Mouse (Mus musculus): ENCODE results near the gene Rhbdf1. TPM values are rescaled to one million over a fixed set of nuclear protein-coding genes. Genes with fewer than 3 reads are reported as not detected.
A peak's percentile ranks its signal among the peaks of the same experiment; 100 is the strongest.

The Rhbdf1 gene
- 59.3 and 63.4 TPM in 2 replicates for polyA plus RNA-seq (2015; fragmentation: Nextera tagmentation; extraction: Ambion mirVana)

DNA sequence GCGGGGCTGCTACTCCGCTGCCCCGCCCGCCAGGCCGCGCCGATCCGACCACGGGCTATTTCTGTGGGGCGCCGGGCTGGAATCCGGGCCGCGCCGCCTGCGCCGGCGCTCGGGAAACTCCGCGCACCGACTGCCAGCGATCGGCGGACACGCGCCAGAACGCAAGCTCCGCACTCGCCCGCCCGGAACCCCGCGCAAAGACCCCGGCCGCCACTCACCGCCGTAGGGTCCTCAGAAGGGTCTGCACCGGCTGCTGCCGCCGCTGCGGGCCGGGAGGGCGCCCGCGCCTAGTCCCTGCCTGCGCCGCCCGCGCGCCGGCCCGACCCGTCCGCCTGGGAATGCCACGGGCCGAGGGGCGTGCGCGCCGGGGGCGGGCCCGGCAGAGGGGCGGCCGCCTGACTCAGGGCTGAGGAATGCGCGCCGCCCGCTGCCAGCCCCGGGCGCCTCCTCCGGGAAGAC, at the start of gene Rhbdf1:
Rhbdf1 (minus strand) TSS at position 350 of the 459 bp plus-strand sequence.
- Histone ChIP-seq H3K4me2 (replicated peaks) (peak within 1 kb of the TSS; percentile 92), H3K9ac (peak within 1 kb of the TSS; percentile 98), H3K9me3 (no peaks in the 10 kb centered on the region), H3K4me3 (peak within 1 kb of the TSS; percentile 92), H3K36me3 (0 out of 2 replicates have a peak, but pooled peaks cover 5% of the 10 kb centered on the region), H3K27ac (peak within 1 kb of the TSS; percentile 92), H3K4me1 (peaks cover 83% of the 10 kb centered on the region), H3K27me3 (no peaks in the 10 kb centered on the region)
- peak; percentile 30; the same call in 1 of the 2 replicates for ATAC-seq (ENCODE audit: low FRiP score, low read depth)
- under 1% methylated on average over 39 of the region's 72 CpGs for WGBS

DNA sequence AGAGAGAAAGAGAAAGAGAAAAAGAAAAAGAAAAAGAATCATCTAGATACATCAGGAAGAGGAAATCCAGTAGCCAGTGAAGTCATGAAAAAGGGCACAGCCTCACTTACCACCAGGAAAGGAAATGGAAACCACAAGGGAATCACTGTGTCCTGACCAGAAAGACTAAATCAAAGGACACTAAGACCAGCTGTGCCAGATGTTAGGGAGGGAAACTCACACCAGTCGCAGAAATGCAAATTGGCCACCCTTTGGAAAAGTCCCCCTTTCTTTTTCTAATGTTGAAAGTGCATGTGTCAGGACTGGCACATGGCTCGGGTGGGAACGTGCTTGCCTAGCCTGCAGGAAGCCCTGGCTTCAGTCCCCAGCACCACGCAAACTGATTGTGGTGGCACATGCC, 49.1 kb upstream of the Rhbdf1 start:
- H3K27me3 ChIP-seq, result peaks cover 4% of the 10 kb centered on the region
- no peak overlapping the region for H3K9ac ChIP-seq
- no peak overlapping the region for H3K4me3 ChIP-seq
- H3K9me3 ChIP-seq, result no peaks in the 10 kb centered on the region
- no peak for ATAC-seq (ENCODE audit: low FRiP score, low read depth)
- H3K4me1 ChIP-seq, result peaks cover 10% of the 10 kb centered on the region
- H3K4me2 ChIP-seq (replicated peaks), result no peak overlapping the region
- H3K36me3 ChIP-seq, result no peaks in the 10 kb centered on the region
- H3K27ac ChIP-seq, result no peak overlapping the region
- 41% methylated on average over 4 of the region's 4 CpGs for WGBS

DNA sequence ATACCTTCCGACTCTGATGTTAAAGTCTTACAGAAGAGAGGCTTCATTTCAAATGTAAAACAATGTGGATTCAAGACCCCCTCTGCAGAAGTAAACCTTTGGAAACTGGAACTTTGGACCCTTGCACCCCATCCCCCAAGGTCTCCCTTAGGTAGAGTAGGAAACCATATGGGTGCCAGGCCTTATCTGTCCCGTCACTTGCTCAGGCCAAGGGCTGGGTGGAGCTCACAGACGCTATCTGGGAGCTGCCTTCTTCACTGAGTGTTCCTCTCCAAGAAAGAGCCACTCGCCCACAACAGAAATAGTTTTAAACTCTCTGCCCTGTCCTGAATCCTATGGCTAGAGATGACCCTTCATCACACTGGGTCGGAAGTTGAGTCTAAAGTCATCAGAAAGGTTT, 46.9 kb upstream of the Rhbdf1 start:
- Histone ChIP-seq H3K4me3 (no peak overlapping the region), H3K27me3 (no peaks in the 10 kb centered on the region), H3K9ac (no peak overlapping the region), H3K27ac (no peak overlapping the region), H3K36me3 (no peaks in the 10 kb centered on the region), H3K9me3 (no peaks in the 10 kb centered on the region), H3K4me2 (replicated peaks) (no peak overlapping the region), H3K4me1 (peaks cover 16% of the 10 kb centered on the region)
- no peak for ATAC-seq (ENCODE audit: low FRiP score, low read depth)
- 87% methylated on average over 5 of the region's 5 CpGs for WGBS

GRCm38 (mm10) chr11:32267964-32268363, 45.9 kb upstream of the Rhbdf1 start:
- no peaks in the 10 kb centered on the region for H3K27me3 ChIP-seq
- H3K9ac ChIP-seq, result peak overlapping the region; percentile 91
- peak overlapping the region; percentile 75 for H3K4me3 ChIP-seq
- peak overlapping the region; percentile 91 for H3K27ac ChIP-seq
- peaks cover 16% of the 10 kb centered on the region for H3K4me1 ChIP-seq
- peak overlapping the region; percentile 66 for H3K4me2 ChIP-seq (replicated peaks)
- peak; percentile 1; the same call in 1 of the 2 replicates for ATAC-seq (ENCODE audit: low FRiP score, low read depth)
- H3K9me3 ChIP-seq, result no peaks in the 10 kb centered on the region
- no peaks in the 10 kb centered on the region for H3K36me3 ChIP-seq
- WGBS, result 24% methylated on average over 5 of the region's 5 CpGs

GRCm38 (mm10) chr11:32267188-32267884, 45.2 kb upstream of the Rhbdf1 start, which contains the start of gene Nprl3:
Gene Nprl3, minus strand, starts transcription at chr11:32267707.
- WGBS, result under 1% methylated on average over 54 of the region's 54 CpGs
- no peaks in the 10 kb centered on the region for H3K9me3 ChIP-seq
- peak within 1 kb of the TSS; percentile 91 for H3K9ac ChIP-seq
- H3K36me3 ChIP-seq, result peaks cover 4% of the 10 kb centered on the region; the same call in 1 of the 2 replicates
- peaks cover 16% of the 10 kb centered on the region for H3K4me1 ChIP-seq
- peak; percentile 98 for ATAC-seq (ENCODE audit: low FRiP score, low read depth)
- H3K4me2 ChIP-seq (replicated peaks), result peak within 1 kb of the TSS; percentile 66
- H3K4me3 ChIP-seq, result peak within 1 kb of the TSS; percentile 75
- no peaks in the 10 kb centered on the region for H3K27me3 ChIP-seq
- peak within 1 kb of the TSS; percentile 91 for H3K27ac ChIP-seq

DNA sequence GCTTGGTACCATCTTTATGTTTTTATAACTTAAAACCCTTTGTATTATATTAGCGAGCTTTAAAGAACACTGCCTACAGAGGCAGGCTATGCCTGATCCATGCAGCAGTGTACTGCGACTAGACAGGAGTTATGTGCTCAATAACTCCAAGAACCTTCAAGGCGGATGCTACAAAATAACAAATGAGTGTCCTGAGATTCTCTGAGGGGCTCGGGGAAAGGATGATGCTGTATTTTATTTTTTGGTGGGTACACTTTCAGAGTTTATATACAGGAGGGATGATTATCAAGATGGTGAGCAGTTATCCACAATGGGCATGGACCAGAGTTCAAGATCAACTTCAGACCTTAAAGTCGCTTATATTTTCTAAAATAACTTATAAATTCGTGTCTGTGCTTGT, 44.7 kb upstream of the Rhbdf1 start:
- Histone ChIP-seq H3K9ac (peak overlapping the region; percentile 91), H3K4me3 (peak overlapping the region; percentile 75), H3K9me3 (no peaks in the 10 kb centered on the region), H3K4me2 (replicated peaks) (peak overlapping the region; percentile 66), H3K36me3 (peaks cover 8% of the 10 kb centered on the region; the same call in 1 of the 2 replicates), H3K27me3 (no peaks in the 10 kb centered on the region), H3K27ac (peak overlapping the region; percentile 91), H3K4me1 (peaks cover 16% of the 10 kb centered on the region)
- no peak for ATAC-seq (ENCODE audit: low FRiP score, low read depth)
- 27% methylated on average over 6 of the region's 6 CpGs for WGBS

GRCm38 (mm10) chr11:32266194-32266593, 44.1 kb upstream of the Rhbdf1 start:
- Histone ChIP-seq H3K9ac (0 out of 2 replicates have a peak overlapping the region, but pooled peaks have one; percentile 1), H3K4me1 (peaks cover 16% of the 10 kb centered on the region), H3K4me3 (no peak overlapping the region), H3K27me3 (no peaks in the 10 kb centered on the region), H3K27ac (peak overlapping the region; percentile 40; the same call in 1 of the 2 replicates), H3K4me2 (replicated peaks) (peak overlapping the region; percentile 9; the same call in 1 of the 2 replicates), H3K9me3 (no peaks in the 10 kb centered on the region), H3K36me3 (peaks cover 12% of the 10 kb centered on the region; the same call in 1 of the 2 replicates)
- WGBS, result 88% methylated on average over 6 of the region's 6 CpGs
- ATAC-seq (ENCODE audit: low FRiP score, low read depth), result no peak

DNA sequence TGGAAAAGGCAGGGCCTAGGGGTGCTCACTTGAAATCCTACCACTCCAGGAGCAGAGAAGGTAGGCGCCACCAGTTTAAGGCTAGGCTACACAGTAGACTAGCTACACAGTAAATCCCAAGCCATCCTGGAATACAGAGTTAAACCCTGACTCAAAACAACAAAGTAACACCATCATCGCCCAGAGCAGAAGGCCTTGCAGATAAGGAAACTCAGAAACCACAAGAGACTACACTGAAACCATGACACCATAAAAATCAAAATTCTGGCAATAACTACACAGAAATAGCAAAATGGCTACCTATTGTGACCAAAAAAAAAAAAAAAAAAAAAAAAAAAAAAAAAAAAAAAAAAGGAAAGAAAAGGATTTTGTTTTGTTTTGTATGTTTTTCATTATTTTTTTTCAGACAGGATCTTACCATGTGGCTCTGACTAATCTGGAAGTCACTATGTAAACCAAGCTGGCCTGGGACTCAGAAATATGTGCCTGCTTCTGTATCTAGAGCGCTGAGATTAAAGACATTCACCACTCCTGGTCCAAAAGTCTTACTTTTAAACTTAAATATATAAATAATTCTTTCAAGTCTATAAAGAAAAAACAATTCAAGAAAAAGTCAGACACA, 43.1 kb upstream of the Rhbdf1 start:
- no peak for ATAC-seq (ENCODE audit: low FRiP score, low read depth)
- WGBS, result 84% methylated on average over 3 of the region's 3 CpGs
- no peak overlapping the region for H3K4me3 ChIP-seq
- peaks cover 16% of the 10 kb centered on the region for H3K4me1 ChIP-seq
- no peaks in the 10 kb centered on the region for H3K9me3 ChIP-seq
- peaks cover 21% of the 10 kb centered on the region for H3K36me3 ChIP-seq
- no peaks in the 10 kb centered on the region for H3K27me3 ChIP-seq
- H3K4me2 ChIP-seq (replicated peaks), result no peak overlapping the region
- H3K9ac ChIP-seq, result no peak overlapping the region
- H3K27ac ChIP-seq, result no peak overlapping the region

- peaks cover 24% of the 10 kb centered on the region for H3K36me3 ChIP-seq
- no peak for ATAC-seq (ENCODE audit: low FRiP score, low read depth)
- H3K4me1 ChIP-seq, result peaks cover 12% of the 10 kb centered on the region
- no peak overlapping the region for H3K27ac ChIP-seq
- H3K4me2 ChIP-seq (replicated peaks), result no peak overlapping the region
- no peaks in the 10 kb centered on the region for H3K9me3 ChIP-seq
- 73% methylated on average over 10 of the region's 10 CpGs for WGBS
- H3K9ac ChIP-seq, result no peak overlapping the region
- no peak overlapping the region for H3K4me3 ChIP-seq
- H3K27me3 ChIP-seq, result no peaks in the 10 kb centered on the region
These were observed 40.7 kb upstream of the Rhbdf1 start for GRCm38 (mm10) chr11:32262674-32263415.

DNA sequence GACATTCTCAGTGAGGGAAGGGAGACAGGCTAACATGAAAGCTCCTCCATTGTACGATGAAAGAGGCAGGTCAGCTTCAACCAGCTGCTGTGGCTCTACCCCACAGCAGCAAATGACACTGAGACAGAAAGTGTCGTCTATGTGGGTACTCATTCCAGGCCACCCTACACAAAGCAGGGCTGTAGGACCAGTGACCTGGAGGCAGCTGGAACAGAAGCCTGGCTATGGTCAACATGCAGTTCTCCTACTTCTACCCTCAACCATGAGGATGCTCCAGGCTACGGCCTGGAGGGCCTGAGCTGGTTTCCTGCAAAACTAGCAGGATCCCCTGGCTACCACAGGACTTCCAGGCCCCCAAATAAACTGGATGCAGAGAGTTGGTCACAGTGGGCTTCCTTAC, 34.5 kb upstream of the Rhbdf1 start:
- Histone ChIP-seq H3K9me3 (no peaks in the 10 kb centered on the region), H3K9ac (no peak overlapping the region), H3K27me3 (no peaks in the 10 kb centered on the region), H3K4me1 (no peaks in the 10 kb centered on the region), H3K27ac (no peak overlapping the region), H3K36me3 (peaks cover 60% of the 10 kb centered on the region), H3K4me2 (replicated peaks) (no peak overlapping the region), H3K4me3 (no peak overlapping the region)
- no peak for ATAC-seq (ENCODE audit: low FRiP score, low read depth)
- 87% methylated on average over 3 of the region's 3 CpGs for WGBS

DNA sequence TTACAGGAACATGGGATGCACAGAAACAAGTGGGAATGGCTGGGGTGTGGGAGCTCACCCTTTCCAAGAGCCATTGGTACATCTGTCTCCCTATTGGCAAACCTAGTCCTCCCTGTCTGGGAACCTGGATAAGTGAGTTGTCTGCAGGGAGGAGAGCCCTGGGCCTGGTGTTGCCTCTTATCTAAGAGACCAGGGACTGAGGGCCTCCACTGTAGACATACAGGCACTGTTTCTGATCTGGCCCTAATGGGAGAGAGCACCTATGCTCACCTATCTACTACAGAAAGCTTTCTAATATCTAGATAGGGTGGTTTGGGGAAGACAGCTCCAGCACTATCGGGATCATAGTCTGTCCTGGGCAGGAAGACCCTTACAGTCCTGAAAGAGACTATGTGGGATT, 34.0 kb upstream of the Rhbdf1 start:
- Histone ChIP-seq H3K9ac (no peak overlapping the region), H3K27me3 (no peaks in the 10 kb centered on the region), H3K9me3 (no peaks in the 10 kb centered on the region), H3K4me2 (replicated peaks) (no peak overlapping the region), H3K4me1 (no peaks in the 10 kb centered on the region), H3K27ac (no peak overlapping the region), H3K36me3 (peaks cover 63% of the 10 kb centered on the region), H3K4me3 (no peak overlapping the region)
- 98% methylated on average over 1 of the region's 1 CpGs for WGBS
- ATAC-seq (ENCODE audit: low FRiP score, low read depth), result no peak

- Histone ChIP-seq H3K4me1 (no peaks in the 10 kb centered on the region), H3K36me3 (peaks cover 74% of the 10 kb centered on the region), H3K9me3 (no peaks in the 10 kb centered on the region), H3K9ac (no peak overlapping the region), H3K4me2 (replicated peaks) (no peak overlapping the region), H3K4me3 (no peak overlapping the region), H3K27me3 (no peaks in the 10 kb centered on the region), H3K27ac (no peak overlapping the region)
- 97% methylated on average over 1 of the region's 1 CpGs for WGBS
- ATAC-seq (ENCODE audit: low FRiP score, low read depth), result no peak
These were observed 31.0 kb upstream of the Rhbdf1 start for GRCm38 (mm10) chr11:32253121-32253520.
